Mouse (Mus musculus) embryonic facial prominence, embryonic 15.5 days (tissue): Measurements from ENCODE around the gene Ift88. TPM values are rescaled to one million over a fixed set of nuclear protein-coding genes. Genes with fewer than 3 reads are reported as not detected.
"Not testable (repeated sequence)": the region's sequence is repeated elsewhere in the genome, so short reads cannot be mapped to it uniquely, and the experiment has no call there.

Experiments
- ATAC-seq: fragments of 200-750 bp; cut with Nextera tagmentation; 2 replicates; pipeline ENCODE4 v1.8.0; 2017; ENCODE audit warnings: low read depth, moderate TSS enrichment; ENCODE audit not compliant: insufficient number of reproducible peaks, low FRiP score, low TSS enrichment
- H3K27ac ChIP-seq: fragments of 300-500 bp; sonication (generic); replicated peaks from 2 replicates; pipeline ENCODE4 v1.5.1; 2015; ENCODE audit warnings: mild to moderate bottlenecking, inconsistent platforms
- H3K27me3 ChIP-seq: fragments of 300-500 bp; sonication (generic); 2 replicates; pipeline ENCODE4 v1.6.1; 2015; ENCODE audit warnings: inconsistent platforms
- H3K36me3 ChIP-seq: fragments of 300-500 bp; sonication (generic); 2 replicates; pipeline ENCODE4 v1.6.1; 2015; ENCODE audit warnings: mild to moderate bottlenecking, inconsistent platforms
- H3K4me1 ChIP-seq: fragments of 300-500 bp; sonication (generic); 2 replicates; pipeline ENCODE4 v1.6.1; 2015; ENCODE audit warnings: inconsistent platforms
- H3K4me2 ChIP-seq: fragments of 300-500 bp; sonication (generic); replicated peaks from 2 replicates; pipeline ENCODE4 v1.6.1; 2015; ENCODE audit warnings: mild to moderate bottlenecking, inconsistent platforms
- H3K4me3 ChIP-seq: fragments of 300-500 bp; sonication (generic); replicated peaks from 2 replicates; pipeline ENCODE4 v1.5.1; 2015; ENCODE audit warnings: mild to moderate bottlenecking, inconsistent platforms
- H3K9ac ChIP-seq: fragments of 300-500 bp; sonication (generic); 2 replicates; pipeline ENCODE4 v1.6.1; 2015; ENCODE audit warnings: inconsistent platforms
- H3K9me3 ChIP-seq: fragments of 300-500 bp; sonication (generic); replicated peaks from 2 replicates; pipeline ENCODE4 v1.6.1; 2016; ENCODE audit warnings: inconsistent platforms
- WGBS: fragments of 180-500 bp; shearing (Covaris S2); methylation state at CpG from one replicate; pipeline ENCODE4 v1.1.7; 2015; 5-methylcytosine and 5-hydroxymethylcytosine counted together
- polyA plus RNA-seq: library from polyadenylated mRNA; unstranded; fragments of >200 nt; fragmentation: Nextera tagmentation; extraction: Ambion mirVana; gene quantifications from 2 replicates; pipeline ENCODE4 v1.2.1, GENCODE M21; 2015

Gene Ift88
- polyA plus RNA-seq, 1 experiment from 2014 or later, result 19.1 TPM

- H3K4me2 ChIP-seq, result no peak overlapping the region
- H3K27ac ChIP-seq, result no peak overlapping the region
- no peaks in the 10 kb centered on the region for H3K4me1 ChIP-seq
- ATAC-seq, result no peak
- H3K4me3 ChIP-seq, result no peak overlapping the region
- H3K9me3 ChIP-seq, result no peaks in the 10 kb centered on the region
- WGBS, result 75% methylated on average over 5 of the region's 5 CpGs
- no peaks in the 10 kb centered on the region for H3K27me3 ChIP-seq
- peaks cover 8% of the 10 kb centered on the region; the same call in 1 of the 2 replicates for H3K36me3 ChIP-seq
- H3K9ac ChIP-seq, result no peak overlapping the region
Observed at GRCm38 (mm10) chr14:57459883-57460282, 36.0 kb downstream of the Ift88 start.

- ATAC-seq, H3K36me3 ChIP-seq, H3K9me3 ChIP-seq, H3K27ac ChIP-seq, H3K4me2 ChIP-seq, H3K27me3 ChIP-seq, H3K9ac ChIP-seq, H3K4me3 ChIP-seq, H3K4me1 ChIP-seq: not testable (repeated sequence)
- WGBS, result 65% methylated on average over 5 of the region's 5 CpGs
Observed at GRCm38 (mm10) chr14:57460326-57460725, 36.5 kb downstream of the Ift88 start.

- 70% methylated on average over 5 of the region's 5 CpGs for WGBS
- Histone ChIP-seq H3K36me3 (0 out of 2 replicates have a peak, but pooled peaks cover 4% of the 10 kb centered on the region), H3K9me3 (no peaks in the 10 kb centered on the region), H3K27me3 (no peaks in the 10 kb centered on the region), H3K4me2 (no peak overlapping the region), H3K27ac (no peak overlapping the region), H3K9ac (no peak overlapping the region), H3K4me1 (no peaks in the 10 kb centered on the region), H3K4me3 (no peak overlapping the region)
- no peak for ATAC-seq
Observed at GRCm38 (mm10) chr14:57462871-57463270, 39.0 kb downstream of the Ift88 start.

GRCm38 (mm10) chr14:57475057-57475456 lies 51.2 kb downstream of the Ift88 start:
- Histone ChIP-seq H3K4me2 (no peak overlapping the region), H3K27me3 (no peaks in the 10 kb centered on the region), H3K4me1 (no peaks in the 10 kb centered on the region), H3K9ac (no peak overlapping the region), H3K27ac (no peak overlapping the region), H3K9me3 (no peaks in the 10 kb centered on the region), H3K36me3 (0 out of 2 replicates have a peak, but pooled peaks cover 3% of the 10 kb centered on the region), H3K4me3 (no peak overlapping the region)
- ATAC-seq, result no peak
- WGBS, result 85% methylated on average over 2 of the region's 2 CpGs

GRCm38 (mm10) chr14:57482262-57482661 lies 58.4 kb downstream of the Ift88 start:
- H3K4me3 ChIP-seq, result no peak overlapping the region
- H3K4me1 ChIP-seq, result no peaks in the 10 kb centered on the region
- H3K27me3 ChIP-seq, result no peaks in the 10 kb centered on the region
- H3K27ac ChIP-seq, result no peak overlapping the region
- no peak overlapping the region for H3K4me2 ChIP-seq
- H3K36me3 ChIP-seq, result 0 out of 2 replicates have a peak, but pooled peaks cover 3% of the 10 kb centered on the region
- no peak for ATAC-seq
- H3K9ac ChIP-seq, result no peak overlapping the region
- no peaks in the 10 kb centered on the region for H3K9me3 ChIP-seq
- 90% methylated on average over 2 of the region's 2 CpGs for WGBS

GRCm38 (mm10) chr14:57484183-57484582 lies 60.3 kb downstream of the Ift88 start:
- H3K27me3 ChIP-seq, result no peaks in the 10 kb centered on the region
- ATAC-seq, result no peak
- H3K4me3 ChIP-seq, result no peak overlapping the region
- H3K27ac ChIP-seq, result no peak overlapping the region
- H3K4me2 ChIP-seq, result no peak overlapping the region
- 93% methylated on average over 6 of the region's 6 CpGs for WGBS
- no peaks in the 10 kb centered on the region for H3K4me1 ChIP-seq
- H3K36me3 ChIP-seq, result no peaks in the 10 kb centered on the region
- H3K9me3 ChIP-seq, result no peaks in the 10 kb centered on the region
- H3K9ac ChIP-seq, result no peak overlapping the region

GRCm38 (mm10) chr14:57489696-57490095 lies 65.8 kb downstream of the Ift88 start:
- Histone ChIP-seq H3K9ac (no peak overlapping the region), H3K4me1 (peaks cover 5% of the 10 kb centered on the region; the same call in 1 of the 2 replicates), H3K27me3 (no peaks in the 10 kb centered on the region), H3K36me3 (no peaks in the 10 kb centered on the region), H3K4me2 (no peak overlapping the region), H3K9me3 (no peaks in the 10 kb centered on the region), H3K27ac (no peak overlapping the region), H3K4me3 (no peak overlapping the region)
- WGBS, result 52% methylated on average over 3 of the region's 3 CpGs
- ATAC-seq, result no peak

GRCm38 (mm10) chr14:57493840-57494239 lies 70.0 kb downstream of the Ift88 start:
- Histone ChIP-seq H3K27me3 (no peaks in the 10 kb centered on the region), H3K4me1 (peaks cover 5% of the 10 kb centered on the region; the same call in 1 of the 2 replicates), H3K9ac (no peak overlapping the region), H3K4me2 (no peak overlapping the region), H3K9me3 (no peaks in the 10 kb centered on the region), H3K4me3 (no peak overlapping the region), H3K27ac (no peak overlapping the region), H3K36me3 (no peaks in the 10 kb centered on the region)
- no peak for ATAC-seq
- WGBS, result 92% methylated on average over 2 of the region's 2 CpGs

GRCm38 (mm10) chr14:57503729-57504128 lies 79.9 kb downstream of the Ift88 start:
- H3K4me1 ChIP-seq, result no peaks in the 10 kb centered on the region
- H3K4me2 ChIP-seq, result no peak overlapping the region
- H3K9me3 ChIP-seq, result no peaks in the 10 kb centered on the region
- H3K36me3 ChIP-seq, result peaks cover 8% of the 10 kb centered on the region; the same call in 1 of the 2 replicates
- ATAC-seq, result no peak
- H3K27ac ChIP-seq, result no peak overlapping the region
- no peaks in the 10 kb centered on the region for H3K27me3 ChIP-seq
- no peak overlapping the region for H3K9ac ChIP-seq
- WGBS, result 88% methylated on average over 6 of the region's 6 CpGs
- no peak overlapping the region for H3K4me3 ChIP-seq

- Histone ChIP-seq H3K27ac (no peak overlapping the region; the same call in 1 of the 2 replicates), H3K36me3 (no peaks in the 10 kb centered on the region), H3K9ac (no peak overlapping the region), H3K4me3 (no peak overlapping the region), H3K4me2 (no peak overlapping the region), H3K27me3 (no peaks in the 10 kb centered on the region), H3K4me1 (no peaks in the 10 kb centered on the region), H3K9me3 (no peaks in the 10 kb centered on the region)
- ATAC-seq, result peak; percentile 72
- 58% methylated on average over 6 of the region's 6 CpGs for WGBS
Observed at GRCm38 (mm10) chr14:57509554-57509953, 85.7 kb downstream of the Ift88 start.

- ATAC-seq, result no peak
- Histone ChIP-seq H3K4me2 (no peak overlapping the region), H3K27ac (no peak overlapping the region), H3K4me3 (no peak overlapping the region), H3K9me3 (no peaks in the 10 kb centered on the region), H3K36me3 (no peaks in the 10 kb centered on the region; the same call in 1 of the 2 replicates), H3K9ac (no peak overlapping the region), H3K27me3 (no peaks in the 10 kb centered on the region), H3K4me1 (no peaks in the 10 kb centered on the region)
- WGBS, result 61% methylated on average over 6 of the region's 6 CpGs
Observed at GRCm38 (mm10) chr14:57515156-57515762, 91.4 kb downstream of the Ift88 start.

GRCm38 (mm10) chr14:57517001-57517400 lies 93.1 kb downstream of the Ift88 start:
- WGBS, result 82% methylated on average over 7 of the region's 7 CpGs
- no peaks in the 10 kb centered on the region; the same call in 1 of the 2 replicates for H3K36me3 ChIP-seq
- H3K27ac ChIP-seq, result no peak overlapping the region
- ATAC-seq, result no peak
- H3K27me3 ChIP-seq, result no peaks in the 10 kb centered on the region
- H3K4me3 ChIP-seq, result no peak overlapping the region
- H3K4me1 ChIP-seq, result no peaks in the 10 kb centered on the region
- H3K9ac ChIP-seq, result no peak overlapping the region
- H3K9me3 ChIP-seq, result no peaks in the 10 kb centered on the region
- H3K4me2 ChIP-seq, result no peak overlapping the region
